Mouse (Mus musculus) forebrain, embryonic 15.5 days (tissue): ENCODE results near the gene Olfr1193. TPM values are rescaled to one million over a fixed set of nuclear protein-coding genes. Genes with fewer than 3 reads are reported as not detected.
"Not testable (repeated sequence)": the region's sequence is repeated elsewhere in the genome, so short reads cannot be mapped to it uniquely, and the experiment has no call there.

Experiments
- ATAC-seq: fragments of 200-750 bp; cut with Nextera tagmentation; replicated peaks from 2 replicates; pipeline ENCODE4 v1.8.0; 2017; ENCODE audit warnings: mild to moderate bottlenecking, moderate TSS enrichment, moderate library complexity
- H3K27ac ChIP-seq: fragments of 300-500 bp; sonication (generic); replicated peaks from 2 replicates; pipeline ENCODE4 v1.5.1; 2015; ENCODE audit warnings: mild to moderate bottlenecking, inconsistent platforms
- H3K27me3 ChIP-seq: fragments of 300-500 bp; sonication (generic); 2 replicates; pipeline ENCODE4 v1.6.1; 2015; ENCODE audit warnings: inconsistent platforms
- H3K36me3 ChIP-seq: fragments of 300-500 bp; sonication (generic); 2 replicates; pipeline ENCODE4 v1.6.1; 2015; ENCODE audit warnings: mild to moderate bottlenecking, inconsistent platforms
- H3K4me1 ChIP-seq: fragments of 300-500 bp; sonication (generic); 2 replicates; pipeline ENCODE4 v1.6.1; 2015; ENCODE audit warnings: inconsistent platforms
- H3K4me2 ChIP-seq: fragments of 300-500 bp; sonication (generic); replicated peaks from 2 replicates; pipeline ENCODE4 v1.6.1; 2015; ENCODE audit warnings: mild to moderate bottlenecking, inconsistent platforms
- H3K4me3 ChIP-seq: fragments of 300-500 bp; sonication (generic); 2 replicates; pipeline ENCODE4 v1.5.1; 2015; ENCODE audit warnings: mild to moderate bottlenecking, inconsistent platforms
- H3K9ac ChIP-seq: fragments of 300-500 bp; sonication (generic); replicated peaks from 2 replicates; pipeline ENCODE4 v1.6.1; 2015; ENCODE audit warnings: mild to moderate bottlenecking, inconsistent platforms
- H3K9me3 ChIP-seq: fragments of 300-500 bp; sonication (generic); 2 replicates; pipeline ENCODE4 v1.6.1; 2016; ENCODE audit warnings: inconsistent platforms
- WGBS: fragments of 180-500 bp; shearing (Covaris S2); methylation state at CpG from one replicate; pipeline ENCODE4 v1.1.7; 2015; ENCODE audit warnings: mixed read lengths; 5-methylcytosine and 5-hydroxymethylcytosine counted together
- polyA plus RNA-seq: library from polyadenylated mRNA; unstranded; fragments of >200 nt; fragmentation: Nextera tagmentation; extraction: Ambion mirVana; gene quantifications from 2 replicates; pipeline ENCODE4 v1.2.1, GENCODE M21; 2015

The Olfr1193 gene
- polyA plus RNA-seq, result not detected in 2 replicates

- not testable (repeated sequence) for H3K4me3 ChIP-seq, H3K9me3 ChIP-seq, H3K4me2 ChIP-seq, H3K4me1 ChIP-seq, H3K27me3 ChIP-seq, ATAC-seq, H3K9ac ChIP-seq, H3K27ac ChIP-seq, H3K36me3 ChIP-seq
These were observed at the start of gene Olfr1193 for GRCm38 (mm10) chr2:88675328-88675727. Gene Olfr1193, plus strand, starts transcription at chr2:88675628.

GRCm38 (mm10) chr2:88640242-88640641 lies 35.2 kb upstream of the Olfr1193 start, which contains the start of gene Olfr1191-ps1:
Gene Olfr1191-ps1, plus strand, starts transcription at chr2:88640542.
- not testable (repeated sequence) for H3K9ac ChIP-seq, H3K27ac ChIP-seq, H3K4me2 ChIP-seq, H3K36me3 ChIP-seq, ATAC-seq, H3K4me1 ChIP-seq, H3K4me3 ChIP-seq, H3K27me3 ChIP-seq, H3K9me3 ChIP-seq
- 89% methylated on average over 1 of the region's 1 CpGs for WGBS

GRCm38 (mm10) chr2:88648209-88648608 lies 27.2 kb upstream of the Olfr1193 start, which contains the start of gene Olfr1192-ps1:
Gene Olfr1192-ps1, plus strand, starts transcription at chr2:88648509.
- H3K9ac ChIP-seq, result no peak within 1 kb of the TSS
- no peak within 1 kb of the TSS for H3K27ac ChIP-seq
- no peaks in the 10 kb centered on the region for H3K9me3 ChIP-seq
- H3K27me3 ChIP-seq, result no peaks in the 10 kb centered on the region
- no peaks in the 10 kb centered on the region for H3K4me1 ChIP-seq
- 43% methylated on average over 1 of the region's 1 CpGs for WGBS
- ATAC-seq, result no peak
- no peak within 1 kb of the TSS for H3K4me3 ChIP-seq
- H3K4me2 ChIP-seq, result no peak within 1 kb of the TSS
- no peaks in the 10 kb centered on the region for H3K36me3 ChIP-seq

- Histone ChIP-seq H3K27me3 (no peaks in the 10 kb centered on the region), H3K9ac (no peak within 1 kb of the TSS), H3K4me3 (no peak within 1 kb of the TSS), H3K4me1 (no peaks in the 10 kb centered on the region), H3K27ac (no peak within 1 kb of the TSS), H3K4me2 (no peak within 1 kb of the TSS), H3K9me3 (no peaks in the 10 kb centered on the region), H3K36me3 (no peaks in the 10 kb centered on the region)
- ATAC-seq, result no peak
These were observed 13.7 kb downstream of the Olfr1193 start, which contains the start of gene Olfr1195 for GRCm38 (mm10) chr2:88689087-88689486. Gene Olfr1195, minus strand, starts transcription at chr2:88689187.

- Histone ChIP-seq H3K9ac (no peak within 1 kb of the TSS), H3K9me3 (no peaks in the 10 kb centered on the region), H3K27me3 (no peaks in the 10 kb centered on the region), H3K4me3 (no peak within 1 kb of the TSS), H3K27ac (no peak within 1 kb of the TSS), H3K4me1 (no peaks in the 10 kb centered on the region), H3K4me2 (no peak within 1 kb of the TSS), H3K36me3 (no peaks in the 10 kb centered on the region)
- WGBS, result 86% methylated on average over 2 of the region's 2 CpGs
- no peak for ATAC-seq
These were observed 29.1 kb downstream of the Olfr1193 start, which contains the start of gene Olfr1196 for GRCm38 (mm10) chr2:88704497-88704896. Gene Olfr1196, minus strand, starts transcription at chr2:88704597.

Other genes with a start within 250 kb of the Olfr1193 start
- gene Olfr1181, start 249.5 kb upstream of the Olfr1193 start, polyA plus RNA-seq, result not detected in 2 replicates
- gene Gm13757, start 226.5 kb upstream of the Olfr1193 start, polyA plus RNA-seq, result not detected in 2 replicates
- gene Olfr1183, start 220.8 kb upstream of the Olfr1193 start, polyA plus RNA-seq, result not detected in 2 replicates
- gene Olfr1184, start 192.0 kb upstream of the Olfr1193 start, polyA plus RNA-seq, result not detected in 2 replicates
- gene Olfr1185-ps1, start 182.3 kb upstream of the Olfr1193 start, polyA plus RNA-seq, result not detected in 2 replicates
- gene Olfr1186, start 157.1 kb upstream of the Olfr1193 start, polyA plus RNA-seq, result not detected in 2 replicates
- not detected in 2 replicates for gene Olfr1188, start 118.7 kb upstream of the Olfr1193 start, polyA plus RNA-seq
- gene Olfr1189, start 89.2 kb upstream of the Olfr1193 start, polyA plus RNA-seq, result not detected in 2 replicates
- not detected in 2 replicates for gene Olfr1191-ps1, start 35.1 kb upstream of the Olfr1193 start, polyA plus RNA-seq
- gene Olfr1192-ps1, start 27.1 kb upstream of the Olfr1193 start, polyA plus RNA-seq, result not detected in 2 replicates
- not detected in 2 replicates for gene Olfr1195, start 13.6 kb downstream of the Olfr1193 start, polyA plus RNA-seq
- not detected in 2 replicates for gene Olfr1196, start 29.0 kb downstream of the Olfr1193 start, polyA plus RNA-seq
- gene Olfr1197, start 56.7 kb downstream of the Olfr1193 start, polyA plus RNA-seq, result not detected in 2 replicates
- not detected in 2 replicates for gene Olfr1198, start 75.7 kb downstream of the Olfr1193 start, polyA plus RNA-seq
- gene Olfr1199, start 84.8 kb downstream of the Olfr1193 start, polyA plus RNA-seq, result not detected in 2 replicates
- gene Olfr1200, start 94.9 kb downstream of the Olfr1193 start, polyA plus RNA-seq, result not detected in 2 replicates
- gene Olfr1201, start 117.4 kb downstream of the Olfr1193 start, polyA plus RNA-seq, result not detected in 2 replicates
- not detected in 2 replicates for gene Olfr1202, start 138.9 kb downstream of the Olfr1193 start, polyA plus RNA-seq
- not detected in 2 replicates for gene Olfr1205, start 154.1 kb downstream of the Olfr1193 start, polyA plus RNA-seq
- gene Olfr1204, start 173.7 kb downstream of the Olfr1193 start, polyA plus RNA-seq, result not detected in 2 replicates
- not detected in 2 replicates for gene Olfr1206, start 187.6 kb downstream of the Olfr1193 start, polyA plus RNA-seq
- gene Olfr1208, start 226.7 kb downstream of the Olfr1193 start, polyA plus RNA-seq, result not detected in 2 replicates
- gene Olfr1209, start 239.5 kb downstream of the Olfr1193 start, polyA plus RNA-seq, result not detected in 2 replicates